8 mouse cellular contexts compared by ENCODE assay signal in genomic region chrX:161925973-161926682, GRCm38 (mm10).
DNase-seq lines count a peak whose midpoint lies in the region; ATAC-seq lines count a peak whose summit lies in the region.

No protein-coding gene starts in this region.

- no peaks in the 10 kb centered on the region for H3K9me3 ChIP-seq in liver, embryonic 11.5 days (ENCODE audit: control insufficient read depth, low read length)
- no peaks in the 10 kb centered on the region for H3K9me3 ChIP-seq in liver, embryonic 12.5 days (replicated peaks)
- no peaks in the 10 kb centered on the region for H3K9me3 ChIP-seq in forebrain, embryonic 10.5 days
- no peaks in the 10 kb centered on the region for H3K9me3 ChIP-seq in kidney, embryonic 16.5 days (ENCODE audit: low read length)
- no peaks in the 10 kb centered on the region for H3K9me3 ChIP-seq in neural tube, embryonic 11.5 days (ENCODE audit: control insufficient read depth, low read length)

- no peak overlapping the region for H3K4me3 ChIP-seq in liver, embryonic 11.5 days (ENCODE audit: low read depth, low read length)
- no peak overlapping the region for H3K4me3 ChIP-seq in liver, embryonic 12.5 days
- H3K4me3 ChIP-seq in forebrain, embryonic 10.5 days: peak overlapping the region; percentile 50
- H3K4me3 ChIP-seq in kidney, embryonic 16.5 days (ENCODE audit: low read length): peak overlapping the region; percentile 15
- H3K4me3 ChIP-seq in neural tube, embryonic 11.5 days (ENCODE audit: low read depth, low read length): no peak overlapping the region

- no peak overlapping the region for H3K9ac ChIP-seq in liver, embryonic 11.5 days (ENCODE audit: low read depth, low read length)
- no peak overlapping the region for H3K9ac ChIP-seq in liver, embryonic 12.5 days
- no peak overlapping the region for H3K9ac ChIP-seq in kidney, embryonic 16.5 days (replicated peaks; ENCODE audit: low read length)
- H3K9ac ChIP-seq in neural tube, embryonic 11.5 days (ENCODE audit: low read length): 0 out of 2 replicates have a peak overlapping the region, but pooled peaks have one; percentile 18

- peaks cover 18% of the 10 kb centered on the region for H3K27me3 ChIP-seq in liver, embryonic 11.5 days (replicated peaks; ENCODE audit: control insufficient read depth, insufficient read depth, low read length)
- H3K27me3 ChIP-seq in liver, embryonic 12.5 days (replicated peaks): peaks cover 27% of the 10 kb centered on the region; the same call in 1 of the 2 replicates
- peaks cover 100% of the 10 kb centered on the region for H3K27me3 ChIP-seq in forebrain, embryonic 10.5 days (ENCODE audit: poor library complexity, severe bottlenecking)
- H3K27me3 ChIP-seq in kidney, embryonic 16.5 days (ENCODE audit: insufficient read depth, low read length): peaks cover 10% of the 10 kb centered on the region
- H3K27me3 ChIP-seq in neural tube, embryonic 11.5 days (ENCODE audit: control insufficient read depth, insufficient read depth, low read length): peaks cover 13% of the 10 kb centered on the region

- WGBS in liver, embryonic 11.5 days: 24% methylated on average over 6 of the region's 6 CpGs
- WGBS in liver, embryonic 12.5 days (ENCODE audit: insufficient replicate concordance): 22% methylated on average over 6 of the region's 6 CpGs
- WGBS in forebrain, embryonic 10.5 days: 18% methylated on average over 6 of the region's 6 CpGs
- WGBS in kidney, embryonic 16.5 days: 32% methylated on average over 6 of the region's 6 CpGs
- WGBS in neural tube, embryonic 11.5 days: 23% methylated on average over 6 of the region's 6 CpGs

- H3K36me3 ChIP-seq in liver, embryonic 11.5 days (ENCODE audit: control insufficient read depth, insufficient read depth, low read length): no peaks in the 10 kb centered on the region
- H3K36me3 ChIP-seq in liver, embryonic 12.5 days: no peaks in the 10 kb centered on the region
- no peaks in the 10 kb centered on the region for H3K36me3 ChIP-seq in forebrain, embryonic 10.5 days (replicated peaks)
- H3K36me3 ChIP-seq in kidney, embryonic 16.5 days (ENCODE audit: insufficient read depth, low read length): no peaks in the 10 kb centered on the region
- H3K36me3 ChIP-seq in neural tube, embryonic 11.5 days (ENCODE audit: control insufficient read depth, insufficient read depth, low read length): no peaks in the 10 kb centered on the region

- H3K4me1 ChIP-seq in liver, embryonic 11.5 days (replicated peaks; ENCODE audit: control insufficient read depth, insufficient read depth, low read length): no peaks in the 10 kb centered on the region
- H3K4me1 ChIP-seq in liver, embryonic 12.5 days: no peaks in the 10 kb centered on the region
- H3K4me1 ChIP-seq in forebrain, embryonic 10.5 days: peaks cover 27% of the 10 kb centered on the region
- peaks cover 13% of the 10 kb centered on the region for H3K4me1 ChIP-seq in kidney, embryonic 16.5 days (ENCODE audit: insufficient read depth, low read length)
- H3K4me1 ChIP-seq in neural tube, embryonic 11.5 days (ENCODE audit: control insufficient read depth, insufficient read depth, low read length): no peaks in the 10 kb centered on the region

- no peak for ATAC-seq in liver, embryonic 11.5 days (replicated peaks; ENCODE audit: low FRiP score)
- no peak for ATAC-seq in liver, embryonic 12.5 days
- ATAC-seq in kidney, embryonic 16.5 days (ENCODE audit: low FRiP score, low TSS enrichment): peak; percentile 84
- ATAC-seq in neural tube, embryonic 11.5 days (ENCODE audit: insufficient read depth, low FRiP score, low TSS enrichment): 0 out of 2 replicates have a peak, but pooled peaks have one; percentile 69

- H3K4me2 ChIP-seq in liver, embryonic 11.5 days: peak overlapping the region; percentile 3; the same call in 1 of the 2 replicates
- no peak overlapping the region for H3K4me2 ChIP-seq in liver, embryonic 12.5 days
- H3K4me2 ChIP-seq in kidney, embryonic 16.5 days (replicated peaks; ENCODE audit: low read depth, low read length): peak overlapping the region; percentile 26
- H3K4me2 ChIP-seq in neural tube, embryonic 11.5 days (ENCODE audit: low read depth): peak overlapping the region; percentile 24; the same call in 1 of the 2 replicates

- no peak for DNase-seq in liver, embryonic 11.5 days (ENCODE audit: low spot score)
- DNase-seq in forebrain, embryonic 10.5 days (ENCODE audit: extremely low spot score, low spot score): peak; percentile 79
- peak; percentile 57 for DNase-seq in neural tube, embryonic 11.5 days (ENCODE audit: low spot score)
- no peak for DNase-seq in urinary bladder, postnatal 10 days (ENCODE audit: low spot score)
- no peak for DNase-seq in natural killer cell, adult 2 months (ENCODE audit: low spot score in 2 of 2)
- no peak for DNase-seq in urinary bladder, postnatal 36 days (ENCODE audit: low spot score in 2 of 2)

- no peak overlapping the region for H3K27ac ChIP-seq in liver, embryonic 11.5 days (ENCODE audit: low read depth, low read length)
- H3K27ac ChIP-seq in liver, embryonic 12.5 days: no peak overlapping the region
- H3K27ac ChIP-seq in forebrain, embryonic 10.5 days: peak overlapping the region; percentile 86
- peak overlapping the region; percentile 70 for H3K27ac ChIP-seq in kidney, embryonic 16.5 days (ENCODE audit: low read length)
- H3K27ac ChIP-seq in neural tube, embryonic 11.5 days (ENCODE audit: low read depth, low read length): peak overlapping the region; percentile 39; the same call in 1 of the 2 replicates

Comparison
In these comparisons a context has a peak if more than half of its experiments do, and no peak if none do; other contexts are left out.
1. ATAC-seq: peak in kidney, embryonic 16.5 days (single experiment) and neural tube, embryonic 11.5 days (single experiment); none in liver, embryonic 11.5 days (single experiment) and liver, embryonic 12.5 days (single experiment).
2. DNase-seq: peak in forebrain, embryonic 10.5 days (single experiment) and neural tube, embryonic 11.5 days (single experiment); none in liver, embryonic 11.5 days (single experiment), urinary bladder, postnatal 10 days (single experiment), natural killer cell, adult 2 months (0 of 2) and urinary bladder, postnatal 36 days (0 of 2).
3. H3K27ac ChIP-seq: peak in forebrain, embryonic 10.5 days (single experiment), kidney, embryonic 16.5 days (single experiment) and neural tube, embryonic 11.5 days (single experiment); none in liver, embryonic 11.5 days (single experiment) and liver, embryonic 12.5 days (single experiment).
4. H3K4me3 ChIP-seq: peak in forebrain, embryonic 10.5 days (single experiment) and kidney, embryonic 16.5 days (single experiment); none in liver, embryonic 11.5 days (single experiment), liver, embryonic 12.5 days (single experiment) and neural tube, embryonic 11.5 days (single experiment).